Mouse (Mus musculus): ENCODE results near the gene Eef1a2.
"Not testable (repeated sequence)": the region's sequence is repeated elsewhere in the genome, so short reads cannot be mapped to it uniquely, and the experiment has no call there.

Gene Eef1a2

DNA sequence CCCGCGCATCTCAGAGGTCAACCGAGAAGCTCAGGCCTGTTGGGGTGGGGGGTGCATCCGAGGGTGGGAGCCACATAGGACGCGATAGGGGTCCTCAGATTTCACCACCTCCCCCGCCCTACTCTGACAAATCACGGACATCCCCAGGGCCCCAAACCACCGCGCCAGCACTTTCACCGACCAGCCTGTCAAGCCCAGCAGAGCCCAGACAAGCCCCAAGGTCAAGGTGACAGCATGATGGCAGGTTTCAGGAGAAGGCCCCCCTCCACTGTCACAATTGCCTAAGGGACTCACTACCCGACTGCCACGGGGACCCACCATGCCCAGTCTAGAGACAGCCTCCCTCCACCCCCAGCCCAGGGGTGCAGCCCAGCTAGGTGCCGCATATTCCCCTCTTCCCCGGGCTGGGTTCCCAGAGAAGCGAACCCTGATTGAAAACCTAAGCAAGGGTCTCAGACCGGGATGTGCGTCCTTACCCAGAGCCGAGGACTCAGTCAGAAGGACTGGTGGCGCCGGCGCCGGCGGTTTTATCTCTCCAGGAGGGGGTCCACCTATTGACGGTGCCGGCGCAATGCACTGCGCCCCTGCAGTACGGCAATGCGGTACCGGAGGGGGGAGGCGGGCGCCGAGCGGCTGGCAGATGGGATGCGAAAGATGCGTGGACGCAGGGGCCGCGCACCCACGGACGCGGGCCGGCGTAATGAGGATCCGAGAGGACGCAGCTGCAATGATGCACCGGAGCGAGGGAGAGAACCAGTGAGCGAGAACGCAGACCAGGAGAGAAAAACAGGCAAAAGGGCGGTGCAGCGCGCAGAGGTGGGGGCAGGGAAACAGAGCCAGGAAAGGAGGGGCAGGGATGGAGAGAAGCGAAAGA lies at the start of gene Eef1a2:
Gene Eef1a2, minus strand, starts transcription at position 767 of the 874 bp plus-strand sequence.
- no peak for DNase-seq

- DNase-seq: no peak
Observed at GRCm38 (mm10) chr2:181206118-181206517, 49.3 kb upstream of the Eef1a2 start.

GRCm38 (mm10) chr2:181205678-181206077 lies 48.9 kb upstream of the Eef1a2 start:
- no peak for DNase-seq

DNA sequence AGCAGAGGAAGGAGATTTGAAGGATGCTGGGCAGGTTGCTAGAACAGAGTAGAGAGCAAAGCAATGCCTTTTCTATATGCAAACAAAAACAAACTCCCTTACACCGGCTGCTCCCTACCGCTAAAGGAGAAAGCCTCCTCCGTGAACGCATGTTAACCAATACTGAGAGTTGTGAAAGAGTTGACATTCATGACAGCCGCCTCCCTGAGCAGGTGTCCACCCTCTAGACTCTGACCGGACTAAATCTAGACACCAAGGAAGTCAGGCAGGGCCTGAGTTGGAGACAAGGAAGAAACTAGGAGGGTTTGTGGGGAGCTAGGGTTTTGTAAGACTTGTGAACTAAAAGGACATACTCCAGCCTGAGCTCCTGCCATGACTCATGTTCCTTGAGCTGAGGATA lies 46.1 kb upstream of the Eef1a2 start:
- no peak for DNase-seq

DNA sequence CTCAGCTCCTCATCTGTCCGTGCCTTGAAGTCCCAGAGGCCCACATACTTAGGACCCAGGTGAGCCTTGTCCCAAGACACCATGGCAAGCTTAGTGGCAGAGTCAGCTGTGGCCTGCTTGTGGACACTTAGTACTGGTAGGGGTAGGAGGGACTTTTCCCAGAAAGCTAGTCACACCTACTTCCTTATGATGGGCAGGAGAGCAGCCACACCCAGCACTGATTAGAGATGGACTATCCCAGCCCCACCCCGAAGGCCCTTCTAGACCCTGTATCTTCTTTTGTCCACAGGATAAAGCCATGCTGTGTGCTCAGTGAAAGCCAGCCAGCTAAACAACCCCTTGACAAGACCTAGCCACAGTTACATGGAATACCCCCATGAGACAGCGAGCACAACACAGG lies 45.6 kb upstream of the Eef1a2 start, which contains the start of gene Ptk6:
Gene Ptk6, minus strand, starts transcription at position 368 of the 400 bp plus-strand sequence.
- no peak for DNase-seq

DNA sequence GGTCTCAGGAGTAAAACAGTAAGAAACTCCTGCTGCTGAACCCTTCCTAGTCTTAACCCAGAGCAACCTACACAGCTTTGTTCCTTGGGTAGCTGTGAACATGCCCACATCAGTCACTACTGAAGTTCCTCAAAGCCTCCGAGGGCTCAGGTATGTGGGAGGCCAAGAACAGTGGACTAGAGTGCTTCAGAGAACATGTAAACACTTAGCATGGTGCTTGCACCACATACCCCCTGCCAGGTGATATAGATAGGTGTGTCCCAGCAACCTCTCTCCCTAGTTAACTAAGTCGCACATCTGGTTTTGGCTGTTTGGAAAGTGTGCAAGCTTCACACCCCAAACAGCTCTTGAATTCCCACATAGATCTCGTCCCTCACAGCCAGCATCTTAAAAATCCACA lies 44.8 kb upstream of the Eef1a2 start:
- DNase-seq: no peak

- no peak for DNase-seq
Observed at GRCm38 (mm10) chr2:181196628-181197300, 40.0 kb upstream of the Eef1a2 start.

DNA sequence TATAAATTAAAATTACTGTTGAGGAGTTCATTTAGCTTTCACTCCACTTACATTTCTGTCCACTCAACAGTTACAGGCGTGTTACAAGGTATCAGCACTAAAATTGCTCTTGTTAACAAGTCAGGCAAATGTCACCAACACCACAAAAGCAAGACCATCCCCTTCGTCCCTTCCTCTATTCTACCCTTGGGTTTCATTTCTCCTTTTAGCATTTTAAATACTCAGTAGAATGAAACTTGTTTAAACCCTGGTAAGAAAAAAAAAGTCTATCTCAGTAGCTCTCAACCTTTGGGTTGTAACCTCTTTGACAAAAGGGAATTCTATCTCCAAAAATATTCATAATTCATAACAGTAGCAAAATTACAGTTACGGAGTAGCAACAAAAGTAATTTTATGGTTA lies 36.2 kb upstream of the Eef1a2 start:
- no peak for DNase-seq

DNA sequence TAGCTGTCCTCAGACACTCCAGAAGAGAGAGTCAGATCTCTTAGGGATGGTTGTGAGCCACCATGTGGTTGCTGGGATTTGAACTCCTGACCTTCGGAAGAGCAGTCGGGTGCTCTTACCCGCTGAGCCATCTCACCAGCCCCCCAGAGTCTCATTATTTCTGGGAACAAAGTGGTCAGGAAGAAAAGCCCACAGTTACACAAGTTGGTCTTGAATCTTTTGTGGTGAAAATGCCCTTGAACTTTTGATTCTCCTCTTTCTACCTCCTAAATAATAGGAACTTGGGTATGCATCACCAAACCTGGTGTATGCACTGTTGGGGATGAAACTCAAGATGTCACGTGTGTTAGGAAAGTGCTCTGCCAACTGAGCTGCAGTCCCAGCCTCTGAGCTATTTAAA lies 35.1 kb upstream of the Eef1a2 start:
- DNase-seq: no peak

DNA sequence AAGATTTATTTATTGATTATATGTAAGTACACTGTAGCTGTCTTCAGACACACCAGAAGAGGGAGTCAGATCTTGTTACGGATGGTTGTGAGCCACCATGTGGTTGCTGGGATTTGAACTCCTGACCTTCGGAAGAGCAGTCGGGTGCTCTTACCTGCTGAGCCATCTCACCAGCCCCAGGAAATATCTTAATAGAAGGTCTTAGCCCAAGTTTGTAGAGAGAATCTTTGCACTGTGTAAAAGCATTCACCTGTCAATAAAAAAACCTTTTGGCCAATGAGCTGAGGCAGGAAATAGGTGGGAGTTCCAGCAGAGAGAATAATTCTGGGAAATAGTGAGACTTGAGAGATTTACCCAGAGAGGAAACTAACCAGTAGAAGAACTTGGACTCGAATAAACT lies 34.6 kb upstream of the Eef1a2 start:
- not testable (repeated sequence) for DNase-seq

DNA sequence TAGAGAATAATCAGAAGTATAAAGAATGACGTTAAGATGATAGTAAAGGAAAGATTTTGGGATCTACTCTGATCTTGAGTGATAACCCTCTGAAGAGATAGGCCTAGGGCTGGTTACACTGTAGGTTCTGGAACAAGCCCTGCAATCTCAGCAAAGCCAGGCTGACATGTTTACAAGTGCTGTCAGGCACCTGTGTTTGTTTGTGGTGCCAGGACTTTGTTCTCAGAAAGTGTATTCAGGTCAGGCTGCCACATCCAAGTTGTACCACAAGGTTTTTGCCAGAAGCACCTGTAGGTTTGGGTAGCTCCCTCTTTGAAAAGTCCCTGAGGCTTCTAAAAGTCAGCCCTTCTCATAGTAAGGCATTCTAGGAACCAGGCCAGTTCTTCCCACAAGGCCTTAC lies 32.5 kb upstream of the Eef1a2 start:
- DNase-seq: no peak

- DNase-seq: peak; percentile 53 to 64
Observed at GRCm38 (mm10) chr2:181188681-181189080, 31.9 kb upstream of the Eef1a2 start.

DNA sequence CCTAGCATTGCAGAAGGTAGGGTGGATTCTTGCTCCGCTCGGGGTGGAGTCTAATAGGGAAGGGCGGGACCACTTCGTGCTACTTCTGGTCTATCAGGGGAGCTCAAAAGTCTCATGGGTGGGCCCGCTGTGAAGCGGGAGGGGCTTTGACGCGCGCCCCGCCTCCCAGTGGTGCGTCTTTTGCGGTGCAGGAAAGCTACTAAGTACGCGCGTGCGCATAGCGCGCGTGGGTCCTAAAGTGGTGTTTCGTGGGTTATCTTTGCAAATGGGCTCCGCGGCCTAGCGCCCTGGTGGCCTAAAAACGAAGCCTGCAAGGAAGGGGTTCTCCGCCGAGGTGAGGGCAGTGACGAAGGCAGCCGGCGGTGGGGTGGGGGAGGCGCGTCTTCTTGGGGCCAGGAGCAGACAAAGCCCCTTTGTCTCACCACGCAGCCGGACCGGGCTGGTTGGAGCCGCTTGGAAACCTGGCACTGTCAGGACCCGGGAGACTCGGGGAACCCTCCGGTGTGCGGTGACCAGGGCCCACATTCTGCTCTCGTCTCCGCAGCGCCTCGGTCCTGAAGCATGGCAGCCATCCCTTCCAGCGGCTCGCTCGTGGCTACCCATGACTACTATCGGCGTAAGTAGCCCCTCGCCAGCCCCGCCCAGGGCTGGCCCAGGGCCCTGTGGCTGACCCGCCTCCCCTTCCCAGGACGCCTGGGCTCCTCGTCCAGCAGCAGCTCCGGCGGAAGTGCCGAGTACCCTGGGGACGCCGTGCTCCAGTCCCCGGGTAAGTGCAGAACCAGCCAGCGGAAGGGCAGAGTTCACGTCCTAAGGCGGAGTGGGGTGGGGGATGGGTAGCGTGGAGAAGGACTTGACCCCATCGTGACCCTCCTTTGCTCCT lies 30.5 kb upstream of the Eef1a2 start, which contains the start of gene Ppdpf:
Gene Ppdpf, plus strand, starts transcription at position 127 of the 880 bp plus-strand sequence.
- DNase-seq: peak; percentile 95 to 96

- peak; percentile 82 to 86 for DNase-seq
Observed at GRCm38 (mm10) chr2:181186635-181187034, 29.8 kb upstream of the Eef1a2 start.

DNA sequence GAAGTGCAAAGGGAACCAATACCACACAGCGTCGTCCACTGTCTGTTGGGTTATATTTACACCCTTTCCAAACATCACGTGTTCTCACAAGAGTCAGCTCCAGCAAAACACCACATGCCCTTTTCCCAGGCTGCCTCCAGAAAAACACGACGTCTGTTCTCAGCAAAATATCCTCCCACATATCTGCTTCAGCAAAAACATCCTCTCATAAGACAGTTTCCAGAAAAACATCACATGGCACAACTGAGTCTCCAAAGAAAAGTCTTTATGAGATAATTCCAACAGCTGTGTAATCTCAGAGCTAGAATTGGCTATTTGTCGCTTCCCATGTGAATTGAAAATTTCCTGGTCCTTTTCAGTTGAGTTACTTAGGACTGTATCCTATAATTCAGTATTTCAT lies 24.1 kb upstream of the Eef1a2 start:
- no peak for DNase-seq

DNA sequence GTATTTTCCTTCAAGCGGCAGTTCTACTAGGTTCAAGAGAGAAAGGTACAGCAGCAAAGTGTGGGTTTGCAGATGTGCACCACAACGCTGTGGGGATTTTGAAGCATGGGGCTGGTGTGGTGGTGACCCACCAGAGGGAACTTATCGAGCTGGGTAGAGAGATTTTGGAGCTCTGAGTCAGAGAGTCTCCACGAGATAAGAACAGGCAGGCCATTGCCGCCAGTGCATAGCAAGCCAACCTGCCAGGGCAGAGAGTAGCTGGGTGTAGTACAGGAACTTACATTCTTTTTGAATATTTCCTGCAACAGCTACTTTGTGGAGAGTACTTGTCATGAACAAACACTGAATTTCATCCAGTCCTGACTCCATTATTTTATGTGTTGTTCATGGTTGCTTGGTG lies 21.7 kb upstream of the Eef1a2 start:
- DNase-seq: no peak

DNA sequence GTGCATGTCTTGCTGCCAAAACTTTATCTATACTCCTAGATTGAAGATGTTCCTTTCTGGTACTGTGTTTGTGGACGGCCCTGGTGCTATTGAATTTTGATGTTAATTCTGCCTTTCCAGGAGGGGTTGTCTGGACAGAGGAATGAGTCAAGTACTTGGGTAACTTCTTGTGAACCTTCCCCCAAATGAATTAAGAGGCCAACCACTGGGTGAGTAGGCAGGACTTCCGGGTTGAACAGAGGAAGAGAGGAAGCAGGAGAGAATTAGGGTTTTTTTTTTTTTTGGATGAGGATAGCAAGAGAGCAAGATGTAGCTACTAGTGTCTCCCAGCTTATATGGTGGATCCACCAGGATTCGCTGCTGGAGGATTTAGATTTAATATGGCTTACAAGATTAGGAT lies 21.2 kb upstream of the Eef1a2 start:
- DNase-seq: no peak

GRCm38 (mm10) chr2:181174646-181175045 lies 17.8 kb upstream of the Eef1a2 start:
- DNase-seq: no peak

DNA sequence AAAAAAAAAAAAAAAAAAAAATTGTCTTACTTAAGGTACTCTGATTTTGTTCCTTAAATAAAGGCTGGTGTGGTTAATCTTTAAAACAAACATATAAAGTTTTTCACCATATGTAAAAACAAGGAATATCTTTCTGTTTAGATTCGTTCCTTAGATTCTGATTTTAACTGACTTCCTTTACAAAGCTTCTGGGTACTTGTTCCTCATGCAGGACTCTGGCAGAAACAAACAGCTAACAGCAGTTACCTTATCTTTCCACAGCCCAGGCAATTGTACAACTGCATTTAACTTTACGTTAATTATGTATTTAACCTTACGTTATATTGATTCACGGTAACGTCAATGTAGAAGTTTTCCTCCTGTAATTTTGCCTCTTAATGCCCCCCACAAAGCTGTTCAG lies 9.7 kb upstream of the Eef1a2 start:
- no peak for DNase-seq

- no peak for DNase-seq
Observed at GRCm38 (mm10) chr2:181160821-181161220, 4.0 kb upstream of the Eef1a2 start.

DNA sequence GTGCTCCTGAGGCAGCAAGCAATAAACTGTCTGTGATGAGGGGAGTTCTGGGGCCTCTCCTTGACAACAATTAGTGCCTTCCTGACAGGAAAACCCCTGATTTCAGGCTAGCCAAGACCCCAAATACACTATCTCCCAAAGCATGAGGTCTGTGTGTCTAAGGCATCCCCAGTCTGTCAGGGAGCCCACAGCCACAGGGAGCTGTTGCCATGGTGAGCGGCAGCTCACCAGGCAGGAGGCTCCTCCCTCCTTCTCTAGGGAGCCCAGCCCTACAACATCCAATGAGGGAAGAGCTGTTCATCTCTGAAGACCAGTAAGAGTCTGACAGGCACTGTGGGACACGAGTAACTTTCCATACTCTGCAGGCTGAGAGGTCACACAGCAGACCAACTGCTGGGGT lies 3.0 kb upstream of the Eef1a2 start:
- no peak for DNase-seq

- DNase-seq: no peak
Observed at GRCm38 (mm10) chr2:181159091-181159514, 2.3 kb upstream of the Eef1a2 start.

DNA sequence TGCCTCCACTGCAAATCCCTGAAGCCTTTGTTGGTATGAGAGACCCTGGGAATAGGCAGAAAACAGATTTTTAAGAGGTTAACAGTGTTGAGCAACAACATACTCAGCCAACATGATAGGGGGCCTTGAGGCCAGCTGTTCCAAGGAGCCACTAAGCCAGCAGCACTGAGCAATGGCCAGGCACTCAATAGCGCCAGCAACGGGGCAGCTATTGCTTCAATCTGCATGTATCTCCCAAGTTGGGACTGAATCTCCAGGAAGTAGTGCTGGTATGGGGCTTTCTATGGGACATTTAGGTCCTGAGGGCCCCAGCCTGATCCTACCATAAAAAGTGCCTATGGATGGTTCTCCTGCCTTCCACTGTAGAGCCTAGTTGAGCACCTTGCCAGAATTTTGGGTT lies 1.7 kb upstream of the Eef1a2 start:
- DNase-seq: no peak
